In the genomic region with DNA sequence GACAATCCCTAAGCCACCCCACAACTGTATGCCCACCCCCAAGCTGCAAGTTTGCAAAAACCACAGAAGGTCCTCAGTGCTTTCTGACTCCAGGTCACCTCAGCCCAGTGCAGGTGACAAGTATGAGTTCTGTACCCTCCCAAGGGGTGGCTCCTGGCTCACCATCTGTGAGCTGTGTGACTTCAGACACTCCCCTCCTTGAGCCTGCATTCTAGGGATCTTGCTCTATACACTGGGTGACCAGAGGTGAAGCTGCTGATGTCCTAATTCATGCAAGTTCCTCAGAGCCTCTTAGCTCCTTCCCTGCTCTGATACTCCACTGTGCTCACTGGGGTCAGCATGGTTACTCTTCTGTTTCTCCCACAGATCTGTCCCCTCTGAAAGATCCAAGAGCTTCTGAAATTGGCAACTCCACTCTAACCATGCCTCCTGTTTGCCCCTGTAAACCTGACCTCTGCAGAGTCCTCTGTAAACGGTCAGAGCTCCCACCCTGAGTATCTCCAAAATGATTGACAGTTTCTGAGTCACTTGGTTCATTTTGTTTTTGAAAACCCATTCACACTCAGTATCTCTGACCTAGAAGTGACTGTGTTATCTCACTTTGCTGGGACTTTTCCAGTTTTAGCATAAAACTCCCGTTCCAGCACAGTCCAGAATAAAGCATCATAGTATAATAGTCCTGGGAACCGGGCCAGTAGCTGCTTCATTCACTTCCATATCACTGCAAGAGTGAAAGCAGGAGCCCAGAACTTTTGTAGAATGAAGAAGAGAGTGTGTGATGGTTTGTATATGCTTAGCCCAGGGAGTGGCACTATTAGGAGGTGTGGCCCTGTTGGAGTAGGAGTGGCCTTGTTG, we compare ENCODE assay signal across 10 mouse cellular contexts.
A peak's percentile ranks its signal among the peaks of the same experiment; 100 is the strongest.
DNase-seq lines count a peak whose midpoint lies in the region; ATAC-seq and TF ChIP-seq lines count a peak whose summit lies in the region.
"Had no signal": no experiment of that assay in that cellular context is flagged by ENCODE, and none has a peak within 500 bp of the region (broad histone marks: within the 10 kb centered on the region; RNA-seq: fewer than 3 reads in every experiment).

No protein-coding gene starts in this region.

- no peaks in the 10 kb centered on the region for H3K36me3 ChIP-seq in heart, embryonic 11.5 days (ENCODE audit: control insufficient read depth, insufficient read depth, low read length)
- H3K36me3 ChIP-seq in limb, embryonic 13.5 days = no peaks in the 10 kb centered on the region

- H3K4me2 ChIP-seq in heart, embryonic 11.5 days = no peak overlapping the region
- no peak overlapping the region for H3K4me2 ChIP-seq in limb, embryonic 13.5 days (replicated peaks)
- H3K4me2 ChIP-seq: forebrain, embryonic 13.5 days had no signal

- H3K4me3 ChIP-seq in layer of hippocampus, adult 2 months = no peak overlapping the region
- no peak overlapping the region for H3K4me3 ChIP-seq in heart, embryonic 11.5 days (ENCODE audit: low read depth, low read length)
- H3K4me3 ChIP-seq in limb, embryonic 13.5 days = no peak overlapping the region
- H3K4me3 ChIP-seq: forebrain, embryonic 13.5 days had no signal

- peak; percentile 10; the same call in 1 of the 2 replicates for ATAC-seq in cerebellum, adult (ENCODE audit: insufficient number of reproducible peaks, low FRiP score, low TSS enrichment)
- ATAC-seq in heart, embryonic 11.5 days (replicated peaks; ENCODE audit: insufficient number of reproducible peaks, low FRiP score, low TSS enrichment) = peak; percentile 52; the same call in 1 of the 2 replicates
- no peak for ATAC-seq in limb, embryonic 13.5 days (ENCODE audit: low FRiP score, low read depth)
- ATAC-seq: forebrain, embryonic 13.5 days; inflammation-experienced regulatory T-cells, adult 6 months had no signal

- no peak for TF ChIP-seq CTCF in layer of hippocampus, adult 2 months (conservative IDR thresholded peaks at IDR 0.05)

- H3K27me3 ChIP-seq in heart, embryonic 11.5 days (ENCODE audit: control insufficient read depth, insufficient read depth, low read length) = no peaks in the 10 kb centered on the region
- no peaks in the 10 kb centered on the region for H3K27me3 ChIP-seq in limb, embryonic 13.5 days
- H3K27me3 ChIP-seq: forebrain, embryonic 13.5 days had no signal

- 0 out of 2 replicates have a peak overlapping the region, but pooled peaks have one; percentile 10 for H3K27ac ChIP-seq in layer of hippocampus, adult 2 months
- H3K27ac ChIP-seq in heart, embryonic 11.5 days (ENCODE audit: low read depth, low read length) = 0 out of 2 replicates have a peak overlapping the region, but pooled peaks have one; percentile 31
- peak overlapping the region; percentile 44 for H3K27ac ChIP-seq in limb, embryonic 13.5 days
- H3K27ac ChIP-seq: forebrain, embryonic 13.5 days had no signal

- H3K4me1 ChIP-seq in heart, embryonic 11.5 days (ENCODE audit: control insufficient read depth, insufficient read depth, low read length) = peaks cover 3% of the 10 kb centered on the region; the same call in 1 of the 2 replicates
- peaks cover 47% of the 10 kb centered on the region for H3K4me1 ChIP-seq in limb, embryonic 13.5 days

- no peak for DNase-seq in cerebellum, adult 11-12 months
- DNase-seq in layer of hippocampus, adult 2 months (ENCODE audit: low spot score in 2 of 2) = no peak
- DNase-seq in layer of hippocampus, adult 18-20 months (ENCODE audit: low spot score in 2 of 2) = no peak
- no peak for DNase-seq in right cerebral cortex, adult 2 months (ENCODE audit: low spot score in 2 of 2)
- no peak for DNase-seq in ovary, postnatal 14 days (ENCODE audit: low spot score)

- H3K9me3 ChIP-seq in heart, embryonic 11.5 days (replicated peaks; ENCODE audit: control insufficient read depth, low read length) = no peaks in the 10 kb centered on the region
- H3K9me3 ChIP-seq in limb, embryonic 13.5 days = no peaks in the 10 kb centered on the region
- H3K9me3 ChIP-seq: forebrain, embryonic 13.5 days had no signal

- whole genome bisulfite sequencing in heart, embryonic 11.5 days (ENCODE audit: insufficient replicate concordance) = 37% methylated on average over 3 of the region's 3 CpGs
- WGBS in limb, embryonic 13.5 days = 61% methylated on average over 3 of the region's 3 CpGs

- H3K9ac ChIP-seq in heart, embryonic 11.5 days (ENCODE audit: low read depth, low read length) = no peak overlapping the region
- H3K9ac ChIP-seq in limb, embryonic 13.5 days = no peak overlapping the region
- H3K9ac ChIP-seq: forebrain, embryonic 13.5 days had no signal
